Mouse (Mus musculus) 416B (cell line): Measurements from ENCODE around the gene Ss18l2.

ENCODE experiments used
- DNase-seq: peaks from one replicate; pipeline ENCODE4 v3.0.0; 2011; ENCODE audit warnings: low read depth

Ss18l2 gene

GRCm38 (mm10) chr9:121759091-121760081 lies 49.3 kb downstream of the Ss18l2 start, which contains the start of gene Zfp651:
TSS of gene Zfp651 (plus strand) at chr9:121759330.
- DNase-seq: no peak

GRCm38 (mm10) chr9:121760271-121761090 lies 50.4 kb downstream of the Ss18l2 start:
- no peak for DNase-seq

GRCm38 (mm10) chr9:121761091-121761665 lies 51.0 kb downstream of the Ss18l2 start:
- DNase-seq: no peak

- no peak for DNase-seq
Observed at GRCm38 (mm10) chr9:121761787-121762186, 51.7 kb downstream of the Ss18l2 start.

- no peak for DNase-seq
Observed at GRCm38 (mm10) chr9:121762248-121762647, 52.1 kb downstream of the Ss18l2 start.

GRCm38 (mm10) chr9:121762761-121763160 lies 52.6 kb downstream of the Ss18l2 start:
- no peak for DNase-seq
